In the genomic region with DNA sequence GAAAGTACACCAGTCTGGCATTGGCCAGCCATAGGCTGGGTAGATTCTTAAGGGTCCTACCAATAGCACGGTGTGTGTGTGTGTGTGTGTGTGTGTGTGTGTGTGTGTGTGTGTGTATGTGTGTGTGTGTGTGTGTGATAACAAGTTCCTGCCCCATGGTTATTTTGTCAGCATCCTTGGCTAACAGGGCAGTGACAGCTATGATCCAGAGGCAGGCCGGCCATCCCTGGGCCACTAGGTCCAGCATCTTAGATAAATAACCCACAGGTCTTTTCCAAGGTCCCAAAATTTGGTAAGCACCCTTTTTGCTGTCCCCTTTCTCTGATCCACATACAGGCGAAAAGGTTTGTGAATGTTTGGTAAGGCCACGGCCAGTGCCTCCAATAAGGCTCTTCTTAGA, we compare ENCODE assay signal across 17 mouse cellular contexts. TPM values are rescaled to one million over a fixed set of nuclear protein-coding genes. Genes with fewer than 3 reads are reported as not detected.
"Had no signal": no experiment of that assay in that cellular context is flagged by ENCODE, and none has a peak within 500 bp of the region (broad histone marks: within the 10 kb centered on the region; RNA-seq: fewer than 3 reads in every experiment).

No protein-coding gene starts in this region.

- H3K27me3 ChIP-seq: neural tube, embryonic 13.5 days; neural tube, embryonic 15.5 days; stomach, embryonic 15.5 days had no signal

- H3K4me3 ChIP-seq: neural tube, embryonic 13.5 days; neural tube, embryonic 15.5 days; stomach, embryonic 15.5 days had no signal

- H3K9me3 ChIP-seq: neural tube, embryonic 13.5 days; neural tube, embryonic 15.5 days; stomach, embryonic 15.5 days had no signal

- H3K27ac ChIP-seq: neural tube, embryonic 13.5 days; neural tube, embryonic 15.5 days; stomach, embryonic 15.5 days; stomach, postnatal 0 days had no signal

- DNase-seq: retina, postnatal 1 day; right cerebral cortex, adult 18-20 months; right cerebral cortex, postnatal 14 days; right cerebral cortex, postnatal 25 days; right cerebral cortex, postnatal 4 days; spleen, adult 18-20 months; thymus, adult 18-20 months; thymus, adult 2 months; thymus, postnatal 14 days; thymus, postnatal 25 days; thymus, postnatal 36 days; thymus, postnatal 4 days had no signal

- H3K4me1 ChIP-seq: neural tube, embryonic 13.5 days; neural tube, embryonic 15.5 days; stomach, embryonic 15.5 days had no signal

- H3K36me3 ChIP-seq: neural tube, embryonic 13.5 days; neural tube, embryonic 15.5 days; stomach, embryonic 15.5 days had no signal

RNA-seq across cellular contexts. Expression of a gene that starts 49.6 kb away (rescaled TPM):
- total RNA-seq: neutrophil, adult 5-6 weeks had no signal
